Mouse (Mus musculus): ENCODE data around the gene Ciao2b. TPM values are rescaled to one million over a fixed set of nuclear protein-coding genes. Genes with fewer than 3 reads are reported as not detected.

Gene Ciao2b
- polyA plus RNA-seq, 1 experiment from 2014 or later: 96.9 TPM

GRCm38 (mm10) chr8:104638010-104638409 lies 3.8 kb downstream of the Ciao2b start:
- Histone ChIP-seq H3K4me1 (ENCODE audit: control insufficient read depth, insufficient read depth, low read length) (peaks cover 9% of the 10 kb centered on the region), H3K4me2 (ENCODE audit: low read depth) (no peak overlapping the region), H3K4me3 (ENCODE audit: low read depth, low read length) (no peak overlapping the region), H3K36me3 (ENCODE audit: control insufficient read depth, insufficient read depth, low read length) (no peaks in the 10 kb centered on the region; the same call in 1 of the 2 replicates), H3K9ac (ENCODE audit: low read length) (no peak overlapping the region), H3K27me3 (ENCODE audit: control insufficient read depth, insufficient read depth, low read length) (no peaks in the 10 kb centered on the region), H3K9me3 (ENCODE audit: control insufficient read depth, low read length) (no peaks in the 10 kb centered on the region), H3K27ac (ENCODE audit: low read depth, low read length) (no peak overlapping the region)
- ATAC-seq (ENCODE audit: insufficient read depth, low FRiP score, low TSS enrichment) (no peak), DNase-seq (ENCODE audit: low spot score) (no peak)
- WGBS: 90% methylated on average over 6 of the region's 6 CpGs

- Histone ChIP-seq H3K4me2 (ENCODE audit: low read depth) (no peak overlapping the region), H3K9ac (ENCODE audit: low read length) (no peak overlapping the region), H3K36me3 (ENCODE audit: control insufficient read depth, insufficient read depth, low read length) (no peaks in the 10 kb centered on the region; the same call in 1 of the 2 replicates), H3K9me3 (ENCODE audit: control insufficient read depth, low read length) (no peaks in the 10 kb centered on the region), H3K27ac (ENCODE audit: low read depth, low read length) (no peak overlapping the region), H3K27me3 (ENCODE audit: control insufficient read depth, insufficient read depth, low read length) (peaks cover 11% of the 10 kb centered on the region), H3K4me1 (ENCODE audit: control insufficient read depth, insufficient read depth, low read length) (no peaks in the 10 kb centered on the region), H3K4me3 (ENCODE audit: low read depth, low read length) (no peak overlapping the region)
- DNase-seq (ENCODE audit: low spot score) (no peak), ATAC-seq (ENCODE audit: insufficient read depth, low FRiP score, low TSS enrichment) (no peak)
- WGBS: 88% methylated on average over 3 of the region's 3 CpGs
Measured at GRCm38 (mm10) chr8:104635004-104635710, 6.6 kb downstream of the Ciao2b start.

- H3K27ac ChIP-seq (ENCODE audit: low read depth, low read length): no peak overlapping the region
- H3K9me3 ChIP-seq (ENCODE audit: control insufficient read depth, low read length): no peaks in the 10 kb centered on the region
- no peak for ATAC-seq (ENCODE audit: insufficient read depth, low FRiP score, low TSS enrichment)
- H3K4me3 ChIP-seq (ENCODE audit: low read depth, low read length): no peak overlapping the region
- peaks cover 19% of the 10 kb centered on the region for H3K27me3 ChIP-seq (ENCODE audit: control insufficient read depth, insufficient read depth, low read length)
- no peaks in the 10 kb centered on the region for H3K36me3 ChIP-seq (ENCODE audit: control insufficient read depth, insufficient read depth, low read length)
- H3K9ac ChIP-seq (ENCODE audit: low read length): no peak overlapping the region
- no peaks in the 10 kb centered on the region for H3K4me1 ChIP-seq (ENCODE audit: control insufficient read depth, insufficient read depth, low read length)
- H3K4me2 ChIP-seq (ENCODE audit: low read depth): no peak overlapping the region
- no peak for DNase-seq (ENCODE audit: low spot score)
- WGBS: 58% methylated on average over 9 of the region's 9 CpGs
Measured at GRCm38 (mm10) chr8:104633156-104633744, 8.5 kb downstream of the Ciao2b start.

GRCm38 (mm10) chr8:104632486-104632885 lies 9.3 kb downstream of the Ciao2b start:
- H3K4me1 ChIP-seq (ENCODE audit: control insufficient read depth, insufficient read depth, low read length): no peaks in the 10 kb centered on the region
- no peaks in the 10 kb centered on the region for H3K9me3 ChIP-seq (ENCODE audit: control insufficient read depth, low read length)
- peaks cover 19% of the 10 kb centered on the region for H3K27me3 ChIP-seq (ENCODE audit: control insufficient read depth, insufficient read depth, low read length)
- 59% methylated on average over 6 of the region's 6 CpGs for WGBS
- no peak overlapping the region for H3K4me2 ChIP-seq (ENCODE audit: low read depth)
- ATAC-seq (ENCODE audit: insufficient read depth, low FRiP score, low TSS enrichment) (no peak), DNase-seq (ENCODE audit: low spot score) (no peak)
- no peak overlapping the region for H3K27ac ChIP-seq (ENCODE audit: low read depth, low read length)
- H3K36me3 ChIP-seq (ENCODE audit: control insufficient read depth, insufficient read depth, low read length): no peaks in the 10 kb centered on the region
- no peak overlapping the region for H3K9ac ChIP-seq (ENCODE audit: low read length)
- H3K4me3 ChIP-seq (ENCODE audit: low read depth, low read length): no peak overlapping the region

GRCm38 (mm10) chr8:104631975-104632374 lies 9.8 kb downstream of the Ciao2b start:
- ATAC-seq (ENCODE audit: insufficient read depth, low FRiP score, low TSS enrichment) (no peak), DNase-seq (ENCODE audit: low spot score) (no peak)
- Histone ChIP-seq H3K4me1 (ENCODE audit: control insufficient read depth, insufficient read depth, low read length) (no peaks in the 10 kb centered on the region), H3K27me3 (ENCODE audit: control insufficient read depth, insufficient read depth, low read length) (peaks cover 21% of the 10 kb centered on the region), H3K36me3 (ENCODE audit: control insufficient read depth, insufficient read depth, low read length) (no peaks in the 10 kb centered on the region), H3K4me2 (ENCODE audit: low read depth) (no peak overlapping the region; the same call in 1 of the 2 replicates), H3K27ac (ENCODE audit: low read depth, low read length) (no peak overlapping the region), H3K9ac (ENCODE audit: low read length) (no peak overlapping the region), H3K9me3 (ENCODE audit: control insufficient read depth, low read length) (no peaks in the 10 kb centered on the region), H3K4me3 (ENCODE audit: low read depth, low read length) (no peak overlapping the region)
- WGBS: 30% methylated on average over 5 of the region's 5 CpGs

GRCm38 (mm10) chr8:104630981-104631663 lies 10.6 kb downstream of the Ciao2b start, which contains the start of gene Rrad:
Rrad (minus strand) TSS chr8:104631327.
- Histone ChIP-seq H3K9ac (ENCODE audit: low read length) (peak within 1 kb of the TSS; percentile 29; the same call in 1 of the 2 replicates), H3K27ac (ENCODE audit: low read depth, low read length) (no peak within 1 kb of the TSS), H3K36me3 (ENCODE audit: control insufficient read depth, insufficient read depth, low read length) (no peaks in the 10 kb centered on the region), H3K4me3 (ENCODE audit: low read depth, low read length) (peak within 1 kb of the TSS; percentile 29), H3K27me3 (ENCODE audit: control insufficient read depth, insufficient read depth, low read length) (peaks cover 21% of the 10 kb centered on the region), H3K4me2 (ENCODE audit: low read depth) (peak within 1 kb of the TSS; percentile 55), H3K9me3 (ENCODE audit: control insufficient read depth, low read length) (no peaks in the 10 kb centered on the region), H3K4me1 (ENCODE audit: control insufficient read depth, insufficient read depth, low read length) (no peaks in the 10 kb centered on the region)
- ATAC-seq (ENCODE audit: insufficient read depth, low FRiP score, low TSS enrichment) (peak; percentile 58), DNase-seq (ENCODE audit: low spot score) (peak; percentile 52)
- 0% methylated on average over 16 of the region's 28 CpGs for WGBS

GRCm38 (mm10) chr8:104630574-104630973 lies 11.2 kb downstream of the Ciao2b start:
- Histone ChIP-seq H3K4me2 (ENCODE audit: low read depth) (peak overlapping the region; percentile 55), H3K36me3 (ENCODE audit: control insufficient read depth, insufficient read depth, low read length) (no peaks in the 10 kb centered on the region), H3K27ac (ENCODE audit: low read depth, low read length) (no peak overlapping the region), H3K4me3 (ENCODE audit: low read depth, low read length) (peak overlapping the region; percentile 29), H3K27me3 (ENCODE audit: control insufficient read depth, insufficient read depth, low read length) (peaks cover 21% of the 10 kb centered on the region), H3K9ac (ENCODE audit: low read length) (no peak overlapping the region; the same call in 1 of the 2 replicates), H3K9me3 (ENCODE audit: control insufficient read depth, low read length) (no peaks in the 10 kb centered on the region), H3K4me1 (ENCODE audit: control insufficient read depth, insufficient read depth, low read length) (no peaks in the 10 kb centered on the region)
- ATAC-seq (ENCODE audit: insufficient read depth, low FRiP score, low TSS enrichment) (peak; percentile 49), DNase-seq (ENCODE audit: low spot score) (no peak)
- 1% methylated on average over 36 of the region's 36 CpGs for WGBS

GRCm38 (mm10) chr8:104630111-104630479 lies 11.7 kb downstream of the Ciao2b start:
- no peaks in the 10 kb centered on the region for H3K4me1 ChIP-seq (ENCODE audit: control insufficient read depth, insufficient read depth, low read length)
- no peaks in the 10 kb centered on the region for H3K36me3 ChIP-seq (ENCODE audit: control insufficient read depth, insufficient read depth, low read length)
- H3K27ac ChIP-seq (ENCODE audit: low read depth, low read length): no peak overlapping the region
- WGBS: 41% methylated on average over 8 of the region's 8 CpGs
- DNase-seq (ENCODE audit: low spot score) (no peak), ATAC-seq (ENCODE audit: insufficient read depth, low FRiP score, low TSS enrichment) (no peak)
- no peaks in the 10 kb centered on the region for H3K9me3 ChIP-seq (ENCODE audit: control insufficient read depth, low read length)
- H3K4me2 ChIP-seq (ENCODE audit: low read depth): peak overlapping the region; percentile 55
- no peak overlapping the region for H3K9ac ChIP-seq (ENCODE audit: low read length)
- no peak overlapping the region for H3K4me3 ChIP-seq (ENCODE audit: low read depth, low read length)
- H3K27me3 ChIP-seq (ENCODE audit: control insufficient read depth, insufficient read depth, low read length): peaks cover 21% of the 10 kb centered on the region
